ENCODE assay signal across 13 mouse cellular contexts in genomic region chr14:76958875-76959274, GRCm38 (mm10).
DNase-seq lines count a peak whose midpoint lies in the region; ATAC-seq and TF ChIP-seq lines count a peak whose summit lies in the region.
"Had no signal": no experiment of that assay in that cellular context is flagged by ENCODE, and none has a peak within 500 bp of the region (broad histone marks: within the 10 kb centered on the region; RNA-seq: fewer than 3 reads in every experiment).

No protein-coding gene starts in this region.

- DNase-seq in 3T3-L1 (ENCODE audit: low read depth, low spot score) = peak; percentile 69
- peak; percentile 10 for DNase-seq in Patski (ENCODE audit: low read depth, low spot score)
- peak; percentile 58 for DNase-seq in gastrocnemius, postnatal 14 days
- peak; percentile 36 for DNase-seq in left cerebral cortex, postnatal 10 days (ENCODE audit: extremely low spot score in 1 of 2, low spot score in 2 of 2)
- no peak for DNase-seq in heart, postnatal 14 days
- DNase-seq in forebrain, embryonic 10.5 days (ENCODE audit: extremely low spot score, low spot score) = no peak
- no peak for DNase-seq in adrenal gland, postnatal 36 days
- DNase-seq: cerebellum, postnatal 10 days; kidney, postnatal 4 days had no signal

- no peak for ATAC-seq in Patski
- ATAC-seq in liver, embryonic 12.5 days = no peak
- ATAC-seq: midbrain, embryonic 16.5 days had no signal

- POLR2A ChIA-PET in Patski (lab: Charles Lee) = no interaction called here

- TF ChIP-seq CTCF in Patski (IDR thresholded peaks at IDR 0.05) = no peak

- no peaks in the 10 kb centered on the region for H3K36me3 ChIP-seq in liver, embryonic 12.5 days
- no peaks in the 10 kb centered on the region for H3K36me3 ChIP-seq in forebrain, embryonic 10.5 days (replicated peaks)
- H3K36me3 ChIP-seq: neural tube, embryonic 15.5 days had no signal

- no peak overlapping the region for H3K9ac ChIP-seq in liver, embryonic 12.5 days
- H3K9ac ChIP-seq: neural tube, embryonic 15.5 days had no signal

- intact Hi-C loops in gastrocnemius, postnatal 14 days (cut with DNase I; ENCODE audit: low total_unique reads) = no loop called here
- intact Hi-C loops in left cerebral cortex, postnatal 10 days (cut with DNase I) = no loop called here
- intact Hi-C loops in heart, postnatal 14 days (cut with DNase I) = no loop called here

- no peak overlapping the region for H3K4me2 ChIP-seq in liver, embryonic 12.5 days
- H3K4me2 ChIP-seq: liver, embryonic 11.5 days; neural tube, embryonic 15.5 days had no signal

- WGBS in liver, embryonic 12.5 days (ENCODE audit: insufficient replicate concordance) = 63% methylated on average over 10 of the region's 10 CpGs
- 84% methylated on average over 10 of the region's 10 CpGs for WGBS in forebrain, embryonic 10.5 days

- H3K27ac ChIP-seq in liver, embryonic 12.5 days = no peak overlapping the region
- H3K27ac ChIP-seq in forebrain, embryonic 10.5 days = no peak overlapping the region
- H3K27ac ChIP-seq: neural tube, embryonic 15.5 days had no signal

- in situ Hi-C loops in Patski (cut with MboI; ENCODE audit: low pct_unique_long_range_greater_than_20kb) = no loop called here

- CTCF ChIA-PET in Patski (lab: Charles Lee) = interaction anchor here (0.7 kb wide), 1 partner anchor 14 kb away, joined by 3 read pairs; no protein-coding TSS in a partner anchor

- no peaks in the 10 kb centered on the region for H3K27me3 ChIP-seq in Patski
- H3K27me3 ChIP-seq in liver, embryonic 12.5 days (replicated peaks) = no peaks in the 10 kb centered on the region
- no peaks in the 10 kb centered on the region for H3K27me3 ChIP-seq in forebrain, embryonic 10.5 days (ENCODE audit: poor library complexity, severe bottlenecking)
- H3K27me3 ChIP-seq: neural tube, embryonic 15.5 days had no signal

- H3K4me3 ChIP-seq in liver, embryonic 12.5 days = no peak overlapping the region
- no peak overlapping the region for H3K4me3 ChIP-seq in forebrain, embryonic 10.5 days
- H3K4me3 ChIP-seq: neural tube, embryonic 15.5 days had no signal

- H3K9me3 ChIP-seq in liver, embryonic 12.5 days (replicated peaks) = no peaks in the 10 kb centered on the region
- H3K9me3 ChIP-seq in forebrain, embryonic 10.5 days = no peaks in the 10 kb centered on the region
- H3K9me3 ChIP-seq: neural tube, embryonic 15.5 days had no signal

- H3K4me1 ChIP-seq in liver, embryonic 12.5 days = no peaks in the 10 kb centered on the region
- H3K4me1 ChIP-seq in forebrain, embryonic 10.5 days = peaks cover 15% of the 10 kb centered on the region
- H3K4me1 ChIP-seq: neural tube, embryonic 15.5 days had no signal

Comparison
In these comparisons a context has a peak if more than half of its experiments do, and no peak if none do; other contexts are left out.
1. DNase-seq: peak in 3T3-L1 (single experiment), Patski (single experiment), gastrocnemius, postnatal 14 days (single experiment) and left cerebral cortex, postnatal 10 days (2 of 2); none in heart, postnatal 14 days (0 of 2), forebrain, embryonic 10.5 days (single experiment) and adrenal gland, postnatal 36 days (0 of 2).